Mouse (Mus musculus) lung, postnatal 10 days (tissue): Measurements from ENCODE around the gene Gabrb1.

Experiments
- DNase-seq: peaks from one replicate; pipeline ENCODE4 v3.0.0; 2021

Gabrb1 gene

GRCm38 (mm10) chr5:72164386-72164785, 506.5 kb downstream of the Gabrb1 start:
- DNase-seq = no peak

- DNase-seq = peak; percentile 99
These were observed 509.8 kb downstream of the Gabrb1 start, which contains the start of gene Commd8 for GRCm38 (mm10) chr5:72167594-72168284. TSS of gene Commd8 (minus strand) at chr5:72168189.

GRCm38 (mm10) chr5:72168285-72168621, 510.3 kb downstream of the Gabrb1 start:
- no peak for DNase-seq

GRCm38 (mm10) chr5:72170067-72170466, 512.2 kb downstream of the Gabrb1 start:
- DNase-seq = no peak

- peak; percentile 72 for DNase-seq
These were observed 514.8 kb downstream of the Gabrb1 start for GRCm38 (mm10) chr5:72172675-72173074.

- no peak for DNase-seq
These were observed 515.6 kb downstream of the Gabrb1 start for GRCm38 (mm10) chr5:72173521-72173920.

GRCm38 (mm10) chr5:72175050-72175449, 517.1 kb downstream of the Gabrb1 start:
- no peak for DNase-seq

GRCm38 (mm10) chr5:72175530-72175929, 517.6 kb downstream of the Gabrb1 start:
- DNase-seq = no peak

- DNase-seq = no peak
These were observed 523.3 kb downstream of the Gabrb1 start for GRCm38 (mm10) chr5:72181194-72181593.

GRCm38 (mm10) chr5:72182804-72183203, 524.9 kb downstream of the Gabrb1 start:
- DNase-seq = peak; percentile 54

GRCm38 (mm10) chr5:72183929-72184328, 526.0 kb downstream of the Gabrb1 start:
- DNase-seq = peak; percentile 59

GRCm38 (mm10) chr5:72184437-72185100, 526.7 kb downstream of the Gabrb1 start:
- DNase-seq = no peak

GRCm38 (mm10) chr5:72191154-72191553, 533.2 kb downstream of the Gabrb1 start:
- no peak for DNase-seq

GRCm38 (mm10) chr5:72191932-72192331, 534.0 kb downstream of the Gabrb1 start:
- no peak for DNase-seq

GRCm38 (mm10) chr5:72195442-72195841, 537.5 kb downstream of the Gabrb1 start:
- no peak for DNase-seq
